In genomic region chr9:118913613-118914012, GRCm38 (mm10) we compare ENCODE assay signal across 24 mouse cellular contexts.
"Had no signal": no experiment of that assay in that cellular context is flagged by ENCODE, and none has a peak within 500 bp of the region (broad histone marks: within the 10 kb centered on the region; RNA-seq: fewer than 3 reads in every experiment).

No protein-coding gene starts in this region.

- H3K36me3 ChIP-seq: heart, embryonic 10.5 days; heart, embryonic 12.5 days; hindbrain, embryonic 10.5 days; hindbrain, embryonic 12.5 days; intestine, embryonic 15.5 days; limb, embryonic 13.5 days; limb, embryonic 15.5 days; liver, embryonic 12.5 days had no signal

- H3K9me3 ChIP-seq: heart, embryonic 10.5 days; heart, embryonic 12.5 days; hindbrain, embryonic 12.5 days; intestine, embryonic 15.5 days; limb, embryonic 13.5 days; limb, embryonic 15.5 days; liver, embryonic 12.5 days had no signal

- H3K9ac ChIP-seq: hindbrain, embryonic 12.5 days; hindbrain, embryonic 14.5 days; intestine, embryonic 15.5 days; limb, embryonic 15.5 days; liver, embryonic 12.5 days had no signal

- DNase-seq: gastrocnemius, adult 2 months; gastrocnemius, postnatal 10 days; gastrocnemius, postnatal 25 days; heart, adult 18-20 months; heart, postnatal 10 days; heart, postnatal 4 days; kidney, adult 18-20 months; kidney, adult 8-10 months; kidney, postnatal 10 days; kidney, postnatal 25 days; kidney, postnatal 4 days; left cerebral cortex, postnatal 4 days had no signal

- H3K27me3 ChIP-seq: heart, embryonic 12.5 days; intestine, embryonic 15.5 days; limb, embryonic 13.5 days; limb, embryonic 15.5 days had no signal

- ATAC-seq: inflammation-experienced regulatory T-cells, adult 6 months; intestine, embryonic 15.5 days; intestine, postnatal 0 days; liver, embryonic 12.5 days had no signal

- H3K4me1 ChIP-seq: heart, embryonic 12.5 days; liver, embryonic 12.5 days had no signal

- H3K27ac ChIP-seq: gastrocnemius, adult 2 months; heart, embryonic 10.5 days; hindbrain, embryonic 10.5 days; hindbrain, embryonic 12.5 days; hindbrain, embryonic 14.5 days; intestine, embryonic 15.5 days; layer of hippocampus, adult 2 months; limb, embryonic 13.5 days; liver, embryonic 12.5 days had no signal

- H3K4me3 ChIP-seq: gastrocnemius, adult 2 months; heart, embryonic 10.5 days; heart, embryonic 12.5 days; hindbrain, embryonic 10.5 days; hindbrain, embryonic 12.5 days; intestine, embryonic 15.5 days; layer of hippocampus, adult 2 months; limb, embryonic 13.5 days; limb, embryonic 15.5 days; liver, embryonic 12.5 days had no signal

- H3K4me2 ChIP-seq: heart, embryonic 12.5 days; hindbrain, embryonic 12.5 days; hindbrain, embryonic 14.5 days; intestine, embryonic 15.5 days; limb, embryonic 15.5 days; liver, embryonic 12.5 days had no signal
